Mouse (Mus musculus) lung, adult 18-20 months (tissue): ENCODE results near the gene Gtpbp6.
"Not testable (repeated sequence)": the region's sequence is repeated elsewhere in the genome, so short reads cannot be mapped to it uniquely, and the experiment has no call there.

ENCODE experiments used
- DNase-seq, 2 experiments: peaks; one replicate each; pipeline ENCODE4 v3.0.0; 2022; ENCODE audit warnings: mixed read lengths in 2 of 2

Gene Gtpbp6

GRCm38 (mm10) chr5:110107581-110108304 is at the start of gene Gtpbp6:
Gtpbp6 (minus strand) TSS chr5:110108197.
- DNase-seq = peak; percentile 97

GRCm38 (mm10) chr5:110143007-110143406 is 35.0 kb upstream of the Gtpbp6 start:
- peak in 1 of 2 experiments; percentile 5 for DNase-seq

- DNase-seq = peak; percentile 9 to 50
These were observed 34.3 kb upstream of the Gtpbp6 start for GRCm38 (mm10) chr5:110142309-110142708.

GRCm38 (mm10) chr5:110140424-110140823 is 32.4 kb upstream of the Gtpbp6 start:
- DNase-seq = no peak

- no peak for DNase-seq
These were observed 31.3 kb upstream of the Gtpbp6 start for GRCm38 (mm10) chr5:110139325-110139724.

GRCm38 (mm10) chr5:110137816-110138215 is 29.8 kb upstream of the Gtpbp6 start:
- DNase-seq = no peak

- no peak for DNase-seq
These were observed 28.1 kb upstream of the Gtpbp6 start for GRCm38 (mm10) chr5:110136087-110136464.

GRCm38 (mm10) chr5:110135293-110136086 is 27.5 kb upstream of the Gtpbp6 start, which contains the start of gene Chfr:
Chfr (plus strand) TSS chr5:110135842.
- peak; percentile 99 for DNase-seq

- not testable (repeated sequence) for DNase-seq
These were observed 14.4 kb upstream of the Gtpbp6 start for GRCm38 (mm10) chr5:110122380-110122779.

- DNase-seq = peak; percentile 89 to 92
These were observed 2.0 kb upstream of the Gtpbp6 start, which contains the start of gene Zfp605 for GRCm38 (mm10) chr5:110109991-110110441. Zfp605 (plus strand) TSS chr5:110110092.

GRCm38 (mm10) chr5:110108305-110108628 is 270 bp upstream of the Gtpbp6 start:
- DNase-seq = peak in 1 of 2 experiments; percentile 98

- DNase-seq = no peak
These were observed 964 bp downstream of the Gtpbp6 start for GRCm38 (mm10) chr5:110106901-110107564.

- no peak for DNase-seq
These were observed 1.7 kb downstream of the Gtpbp6 start for GRCm38 (mm10) chr5:110106140-110106871.

GRCm38 (mm10) chr5:110104616-110105380 is 3.2 kb downstream of the Gtpbp6 start:
- DNase-seq = no peak

GRCm38 (mm10) chr5:110103901-110104615 is 3.9 kb downstream of the Gtpbp6 start:
- DNase-seq = no peak

- no peak for DNase-seq
These were observed 5.0 kb downstream of the Gtpbp6 start for GRCm38 (mm10) chr5:110102853-110103625.

GRCm38 (mm10) chr5:110102429-110102828 is 5.6 kb downstream of the Gtpbp6 start:
- no peak for DNase-seq

GRCm38 (mm10) chr5:110101716-110102347 is 6.2 kb downstream of the Gtpbp6 start:
- no peak for DNase-seq

GRCm38 (mm10) chr5:110100921-110101631 is 6.9 kb downstream of the Gtpbp6 start:
- DNase-seq = no peak
